Mouse (Mus musculus) MEL (cell line): Measurements from ENCODE around the gene 5830473C10Rik. TPM values are rescaled to one million over a fixed set of nuclear protein-coding genes. Genes with fewer than 3 reads are reported as not detected.

Experiments
- DNase-seq: peaks from one replicate; pipeline ENCODE4 v3.0.0; 2011; ENCODE audit warnings: low read depth, low spot score
- H3K27ac ChIP-seq: 2 replicates; pipeline ENCODE4 v1.5.1; 2012; ENCODE audit warnings: low read depth, mild to moderate bottlenecking, control low read depth, low read length, moderate library complexity; ENCODE audit not compliant: control insufficient read depth
- H3K27me3 ChIP-seq, 2 experiments: fragments of 150-350 bp in 1 of 2; sonication (generic) in 1 of 2; 2 replicates each; pipeline ENCODE4 v1.6.1; 2012; ENCODE audit warnings: low read length in 2 of 2, mild to moderate bottlenecking in 2 of 2, improper control_type of control experiment in 1 of 2, moderate library complexity in 1 of 2; ENCODE audit not compliant: insufficient read depth in 2 of 2, control insufficient read depth in 1 of 2
- H3K36me3 ChIP-seq, 2 experiments: 2 replicates each; pipeline ENCODE4 v1.6.1; 2012 to 2014; ENCODE audit warnings: low read length in 2 of 2, improper control_type of control experiment in 1 of 2, inconsistent platforms in 1 of 2, mild to moderate bottlenecking in 1 of 2; ENCODE audit not compliant: insufficient read depth in 2 of 2, control insufficient read depth in 1 of 2
- H3K4me1 ChIP-seq, 2 experiments: fragments of 150-350 bp in 1 of 2; sonication (generic) in 1 of 2; 2 replicates each; pipeline ENCODE4 v1.6.1; 2012; ENCODE audit warnings: low read length in 2 of 2, improper control_type of control experiment in 1 of 2, mild to moderate bottlenecking in 1 of 2; ENCODE audit not compliant: insufficient read depth in 2 of 2, control insufficient read depth in 1 of 2
- H3K4me3 ChIP-seq, 2 experiments: fragments of 150-350 bp in 1 of 2; sonication (generic) in 1 of 2; 2 replicates each; pipeline ENCODE4 v1.5.1; 2012; ENCODE audit warnings: low read depth in 2 of 2, low read length in 2 of 2, mild to moderate bottlenecking in 2 of 2, moderate library complexity in 2 of 2, control low read depth in 1 of 2, improper control_type of control experiment in 1 of 2; ENCODE audit not compliant: control insufficient read depth in 1 of 2, insufficient read depth in 1 of 2
- H3K79me2 ChIP-seq: 2 replicates; pipeline ENCODE4 v1.6.1; 2012; ENCODE audit warnings: mild to moderate bottlenecking, low read length, moderate library complexity; ENCODE audit not compliant: control insufficient read depth, poor library complexity, insufficient read depth
- H3K9ac ChIP-seq: 2 replicates; pipeline ENCODE4 v1.6.1; 2012; ENCODE audit warnings: low read depth, mild to moderate bottlenecking, control low read depth, low read length, moderate library complexity; ENCODE audit not compliant: control insufficient read depth, poor library complexity, severe bottlenecking
- H3K9me3 ChIP-seq: fragments of 150-350 bp; sonication (generic); replicated peaks from 2 replicates; pipeline ENCODE4 v1.6.1; 2012; ENCODE audit warnings: mild to moderate bottlenecking, low read length, improper control_type of control experiment, moderate library complexity; ENCODE audit not compliant: insufficient read depth
- CHD1 ChIP-seq: IDR thresholded peaks from 2 replicates; pipeline ENCODE4 v1.6.1; 2012; ENCODE audit warnings: low read depth, mild to moderate bottlenecking, inconsistent platforms, low read length, improper control_type of control experiment
- ELF1 ChIP-seq: IDR thresholded peaks from 2 replicates; pipeline ENCODE4 v1.6.1; 2014; ENCODE audit warnings: low read depth, mild to moderate bottlenecking, inconsistent platforms, low read length, improper control_type of control experiment, moderate library complexity
- EP300 ChIP-seq, 2 experiments: IDR thresholded peaks; 2 replicates each; pipeline ENCODE4 v1.6.1; 2011; ENCODE audit warnings: improper control_type of control experiment in 2 of 2, low read length in 2 of 2, low read depth in 1 of 2, mild to moderate bottlenecking in 1 of 2
- ETS1 ChIP-seq: IDR thresholded peaks from 2 replicates; pipeline ENCODE4 v1.6.1; 2012; ENCODE audit warnings: low read depth, mild to moderate bottlenecking, inconsistent platforms, low read length, improper control_type of control experiment, moderate library complexity
- GABPA ChIP-seq: IDR thresholded peaks from 2 replicates; pipeline ENCODE4 v1.6.1; 2012; ENCODE audit warnings: low read depth, mild to moderate bottlenecking, inconsistent platforms, low read length, improper control_type of control experiment, moderate library complexity
- HCFC1 ChIP-seq: IDR thresholded peaks from 2 replicates; pipeline ENCODE4 v1.6.1; 2012; ENCODE audit warnings: low read depth, mild to moderate bottlenecking, inconsistent platforms, low read length, improper control_type of control experiment, moderate library complexity
- KAT2A ChIP-seq: conservative IDR thresholded peaks from 2 replicates; pipeline ENCODE4 v1.6.1; 2012; ENCODE audit warnings: low read depth, low read length, improper control_type of control experiment, inconsistent platforms
- MAFK ChIP-seq: IDR thresholded peaks from 2 replicates; pipeline ENCODE4 v1.6.1; 2011; ENCODE audit warnings: low read depth, mild to moderate bottlenecking, low read length, improper control_type of control experiment, borderline replicate concordance
- MAX ChIP-seq: IDR thresholded peaks from 2 replicates; pipeline ENCODE4 v1.6.1; 2011; ENCODE audit warnings: low read length, improper control_type of control experiment
- MAZ ChIP-seq: IDR thresholded peaks from 2 replicates; pipeline ENCODE4 v1.6.1; 2012; ENCODE audit warnings: low read depth, mild to moderate bottlenecking, inconsistent platforms, low read length, improper control_type of control experiment
- MEF2A ChIP-seq: IDR thresholded peaks from 2 replicates; pipeline ENCODE4 v1.6.1; 2014; ENCODE audit warnings: low read depth, mild to moderate bottlenecking, inconsistent platforms, low read length, improper control_type of control experiment; ENCODE audit not compliant: poor library complexity, insufficient replicate concordance, severe bottlenecking; ENCODE audit errors: extremely low read depth
- NELFE ChIP-seq: IDR thresholded peaks from 2 replicates; pipeline ENCODE4 v1.6.1; 2011; ENCODE audit warnings: low read depth, low read length, improper control_type of control experiment
- NRF1 ChIP-seq: IDR thresholded peaks from 2 replicates; pipeline ENCODE4 v1.6.1; 2014; ENCODE audit warnings: low read depth, mild to moderate bottlenecking, inconsistent platforms, low read length, improper control_type of control experiment, moderate library complexity; ENCODE audit not compliant: poor library complexity, insufficient read depth, severe bottlenecking
- POLR2A ChIP-seq, 2 experiments: IDR thresholded peaks; 2 replicates each; pipeline ENCODE4 v1.6.1; 2011 to 2012; ENCODE audit warnings: low read length in 2 of 2, mild to moderate bottlenecking in 2 of 2, control low read depth in 1 of 2, improper control_type of control experiment in 1 of 2, low read depth in 1 of 2, moderate library complexity in 1 of 2; ENCODE audit not compliant: control insufficient read depth in 1 of 2, insufficient read depth in 1 of 2, poor library complexity in 1 of 2
- POLR2AphosphoS2 ChIP-seq: IDR thresholded peaks from 2 replicates; pipeline ENCODE4 v1.6.1; 2011; ENCODE audit warnings: low read length, improper control_type of control experiment
- RCOR1 ChIP-seq: IDR thresholded peaks from 2 replicates; pipeline ENCODE4 v1.6.1; 2012; ENCODE audit warnings: low read depth, mild to moderate bottlenecking, inconsistent platforms, low read length, improper control_type of control experiment
- TAL1 ChIP-seq: IDR thresholded peaks from 2 replicates; pipeline ENCODE4 v1.6.1; 2012; ENCODE audit warnings: mild to moderate bottlenecking, inconsistent platforms, low read length, moderate library complexity, mixed read lengths
- TBP ChIP-seq: IDR thresholded peaks from 2 replicates; pipeline ENCODE4 v1.8.0; 2011; ENCODE audit warnings: low read depth, low read length, improper control_type of control experiment
- TCF12 ChIP-seq: IDR thresholded peaks from 2 replicates; pipeline ENCODE4 v1.6.1; 2014; ENCODE audit warnings: low read depth, mild to moderate bottlenecking, inconsistent platforms, low read length, improper control_type of control experiment, moderate library complexity
- ZC3H11A ChIP-seq: IDR thresholded peaks from 2 replicates; pipeline ENCODE4 v1.6.1; 2012; ENCODE audit warnings: low read depth, mild to moderate bottlenecking, inconsistent platforms, low read length, improper control_type of control experiment
- ZKSCAN1 ChIP-seq: IDR thresholded peaks from 2 replicates; pipeline ENCODE4 v1.6.1; 2012; ENCODE audit warnings: low read depth, mild to moderate bottlenecking, inconsistent platforms, low read length, improper control_type of control experiment, moderate library complexity
- ZMIZ1 ChIP-seq: IDR thresholded peaks from 2 replicates; pipeline ENCODE4 v1.6.1; 2012; ENCODE audit warnings: low read depth, mild to moderate bottlenecking, inconsistent platforms, low read length, improper control_type of control experiment, moderate library complexity
- polyA plus RNA-seq, 2 experiments: library from polyadenylated mRNA; stranded (reverse) in 1 of 2; unstranded in 1 of 2; fragments of >175 nt in 1 of 2; fragments of >200 nt in 1 of 2; gene quantifications; 2 replicates each; pipeline versions ENCODE4 v1.2.1 to v1.2.4; 2012; ENCODE audit warnings: low replicate concordance in 2 of 2, low read depth in 1 of 2; ENCODE audit not compliant: insufficient read length in 2 of 2, insufficient read depth in 1 of 2, missing spikeins in 1 of 2
- total RNA-seq: library from RNA; depleted of rRNA; stranded (reverse); fragments of 300-350 nt; gene quantifications from 2 replicates; pipeline ENCODE4 v1.2.3, GENCODE M21; 2012

The 5830473C10Rik gene
- total and polyA plus RNA-seq, 3 experiments = 5.9 to 9.3 TPM; not detected in 1

GRCm38 (mm10) chr5:90627423-90627822 lies 66.5 kb downstream of the 5830473C10Rik start:
- H3K4me3 ChIP-seq = no peak overlapping the region
- H3K9me3 ChIP-seq = no peaks in the 10 kb centered on the region
- no peaks in the 10 kb centered on the region for H3K79me2 ChIP-seq
- no peak for TF ChIP-seq MEF2A
- no peak for TF ChIP-seq ELF1
- TF ChIP-seq ZMIZ1 = no peak
- TF ChIP-seq EP300 (IDR thresholded peaks at IDR 0.05; ENCODE audit: low read depth in 1 of 2, low read length in 2 of 2) = no peak
- TF ChIP-seq TAL1 = no peak
- no peak for TF ChIP-seq TCF12
- TF ChIP-seq MAZ = no peak
- TF ChIP-seq NRF1 = no peak
- TF ChIP-seq ZC3H11A = no peak
- no peak for TF ChIP-seq HCFC1
- no peak for TF ChIP-seq RCOR1
- TF ChIP-seq CHD1 = no peak
- TF ChIP-seq ETS1 = no peak
- TF ChIP-seq GABPA = no peak
- no peak for TF ChIP-seq MAX
- TF ChIP-seq MAFK = no peak
- no peak for TF ChIP-seq POLR2A (IDR thresholded peaks at IDR 0.05; ENCODE audit: control insufficient read depth in 1 of 2, insufficient read depth in 1 of 2, low read depth in 1 of 2, low read length in 2 of 2, poor library complexity in 1 of 2)
- no peak for TF ChIP-seq ZKSCAN1
- no peak for DNase-seq
- H3K27ac ChIP-seq = no peak overlapping the region
- H3K9ac ChIP-seq = no peak overlapping the region
- H3K4me1 ChIP-seq = no peaks in the 10 kb centered on the region
- H3K27me3 ChIP-seq = no peaks in the 10 kb centered on the region; a peak in 1 of 4 replicates
- no peaks in the 10 kb centered on the region for H3K36me3 ChIP-seq

DNA sequence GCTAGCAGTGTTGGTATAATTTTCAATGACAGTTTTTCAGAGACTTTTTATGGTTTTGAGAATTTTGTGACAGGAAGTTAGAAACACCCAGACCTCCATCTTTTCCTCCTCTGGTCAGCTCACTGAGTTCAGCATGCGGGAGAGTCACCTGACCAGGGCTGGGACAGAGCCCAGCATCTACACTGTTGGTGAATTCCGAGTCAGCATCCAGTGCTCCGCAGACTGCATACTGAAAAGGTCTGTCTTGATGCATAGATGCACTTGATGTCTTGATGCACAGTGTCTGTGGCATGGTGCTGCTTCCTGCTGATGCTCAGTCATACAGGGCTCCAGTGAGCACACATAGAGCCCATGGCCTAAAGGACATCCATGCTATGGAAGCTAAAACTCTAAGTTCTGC lies 67.1 kb downstream of the 5830473C10Rik start:
- no peaks in the 10 kb centered on the region for H3K79me2 ChIP-seq
- no peak overlapping the region for H3K4me3 ChIP-seq
- H3K36me3 ChIP-seq = no peaks in the 10 kb centered on the region
- H3K27me3 ChIP-seq = no peaks in the 10 kb centered on the region; a peak in 1 of 4 replicates
- H3K27ac ChIP-seq = no peak overlapping the region
- no peak overlapping the region for H3K9ac ChIP-seq
- no peak for TF ChIP-seq POLR2A (IDR thresholded peaks at IDR 0.05; ENCODE audit: control insufficient read depth in 1 of 2, insufficient read depth in 1 of 2, low read depth in 1 of 2, low read length in 2 of 2, poor library complexity in 1 of 2)
- no peak for TF ChIP-seq KAT2A
- TF ChIP-seq ZC3H11A = no peak
- TF ChIP-seq POLR2AphosphoS2 = no peak
- TF ChIP-seq HCFC1 = no peak
- no peak for TF ChIP-seq TAL1
- TF ChIP-seq ETS1 = no peak
- no peak for TF ChIP-seq TBP
- TF ChIP-seq NELFE = no peak
- TF ChIP-seq, all 39 proteins: peak for 0
- DNase-seq = no peak
- Histone ChIP-seq H3K9me3 (no peaks in the 10 kb centered on the region), H3K4me1 (no peaks in the 10 kb centered on the region)
